Mouse (Mus musculus) intestine, embryonic 16.5 days (tissue): ENCODE data around the gene Calml4. TPM values are rescaled to one million over a fixed set of nuclear protein-coding genes. Genes with fewer than 3 reads are reported as not detected.

Experiments
- ATAC-seq: fragments of 200-750 bp; cut with Nextera tagmentation; 2 replicates; pipeline ENCODE4 v1.8.0; 2017; ENCODE audit warnings: moderate TSS enrichment, moderate library complexity
- H3K27ac ChIP-seq: fragments of 300-500 bp; sonication (generic); 2 replicates; pipeline ENCODE4 v1.5.1; 2014; ENCODE audit warnings: mild to moderate bottlenecking, low read length
- H3K27me3 ChIP-seq: fragments of 300-500 bp; sonication (generic); replicated peaks from 2 replicates; pipeline ENCODE4 v1.6.1; 2014; ENCODE audit warnings: low read length, control low read depth, mixed read lengths; ENCODE audit not compliant: control insufficient read depth, insufficient read depth
- H3K36me3 ChIP-seq: fragments of 300-500 bp; sonication (generic); 2 replicates; pipeline ENCODE4 v1.6.1; 2014; ENCODE audit warnings: low read length, control low read depth; ENCODE audit not compliant: control insufficient read depth, insufficient read depth
- H3K4me1 ChIP-seq: fragments of 300-500 bp; sonication (generic); 2 replicates; pipeline ENCODE4 v1.6.1; 2014; ENCODE audit warnings: low read length, control low read depth, mixed read lengths; ENCODE audit not compliant: control insufficient read depth, insufficient read depth
- H3K4me2 ChIP-seq: fragments of 300-500 bp; sonication (generic); 2 replicates; pipeline ENCODE4 v1.6.1; 2014; ENCODE audit warnings: low read depth, low read length, control low read depth
- H3K4me3 ChIP-seq: fragments of 300-500 bp; sonication (generic); 2 replicates; pipeline ENCODE4 v1.5.1; 2014; ENCODE audit warnings: mild to moderate bottlenecking, low read length
- H3K9ac ChIP-seq: fragments of 300-500 bp; sonication (generic); 2 replicates; pipeline ENCODE4 v1.6.1; 2014; ENCODE audit warnings: low read depth, low read length
- H3K9me3 ChIP-seq: fragments of 300-500 bp; sonication (generic); 2 replicates; pipeline ENCODE4 v1.6.1; 2016; ENCODE audit warnings: low read length, control low read depth; ENCODE audit not compliant: control insufficient read depth
- WGBS: fragments of 180-500 bp; shearing (Covaris S2); extraction: QIAGEN DNeasy Blood & Tissue Kit; methylation state at CpG from one replicate; pipeline ENCODE4 v1.1.7; 2014; 5-methylcytosine and 5-hydroxymethylcytosine counted together
- polyA plus RNA-seq: library from polyadenylated mRNA; unstranded; fragments of >200 nt; fragmentation: Nextera tagmentation; extraction: Ambion mirVana; gene quantifications from 2 replicates; pipeline ENCODE4 v1.2.1, GENCODE M21; 2015

Gene Calml4
- polyA plus RNA-seq, 1 experiment from 2014 or later: 286 TPM

GRCm38 (mm10) chr9:62870728-62871127 is 12.8 kb downstream of the Calml4 start:
- Histone ChIP-seq H3K4me1 (no peaks in the 10 kb centered on the region), H3K4me2 (no peak overlapping the region), H3K36me3 (no peaks in the 10 kb centered on the region), H3K27me3 (no peaks in the 10 kb centered on the region), H3K27ac (no peak overlapping the region), H3K9ac (no peak overlapping the region), H3K9me3 (no peaks in the 10 kb centered on the region), H3K4me3 (no peak overlapping the region)
- no peak for ATAC-seq

GRCm38 (mm10) chr9:62876966-62877616 is 19.2 kb downstream of the Calml4 start:
- no peak overlapping the region for H3K27ac ChIP-seq
- WGBS: 82% methylated on average over 7 of the region's 7 CpGs
- no peak for ATAC-seq
- 0 out of 2 replicates have a peak, but pooled peaks cover 3% of the 10 kb centered on the region for H3K36me3 ChIP-seq
- H3K9me3 ChIP-seq: no peaks in the 10 kb centered on the region
- no peaks in the 10 kb centered on the region for H3K27me3 ChIP-seq
- H3K4me1 ChIP-seq: no peaks in the 10 kb centered on the region
- H3K4me3 ChIP-seq: no peak overlapping the region
- no peak overlapping the region for H3K4me2 ChIP-seq
- H3K9ac ChIP-seq: no peak overlapping the region

- no peaks in the 10 kb centered on the region for H3K4me1 ChIP-seq
- H3K9ac ChIP-seq: no peak overlapping the region
- 84% methylated on average over 2 of the region's 2 CpGs for WGBS
- no peaks in the 10 kb centered on the region for H3K9me3 ChIP-seq
- no peak overlapping the region for H3K4me2 ChIP-seq
- no peak overlapping the region for H3K27ac ChIP-seq
- H3K36me3 ChIP-seq: 0 out of 2 replicates have a peak, but pooled peaks cover 6% of the 10 kb centered on the region
- H3K27me3 ChIP-seq: no peaks in the 10 kb centered on the region
- H3K4me3 ChIP-seq: no peak overlapping the region
- no peak for ATAC-seq
Observed at GRCm38 (mm10) chr9:62877825-62878224, 19.9 kb downstream of the Calml4 start.

- H3K27ac ChIP-seq: no peak overlapping the region
- H3K9ac ChIP-seq: no peak overlapping the region
- H3K4me1 ChIP-seq: no peaks in the 10 kb centered on the region
- no peak overlapping the region for H3K4me3 ChIP-seq
- H3K36me3 ChIP-seq: peaks cover 15% of the 10 kb centered on the region
- 73% methylated on average over 12 of the region's 12 CpGs for WGBS
- no peaks in the 10 kb centered on the region for H3K9me3 ChIP-seq
- no peaks in the 10 kb centered on the region for H3K27me3 ChIP-seq
- no peak for ATAC-seq
- no peak overlapping the region for H3K4me2 ChIP-seq
Observed at GRCm38 (mm10) chr9:62881871-62882270, 24.0 kb downstream of the Calml4 start.

DNA sequence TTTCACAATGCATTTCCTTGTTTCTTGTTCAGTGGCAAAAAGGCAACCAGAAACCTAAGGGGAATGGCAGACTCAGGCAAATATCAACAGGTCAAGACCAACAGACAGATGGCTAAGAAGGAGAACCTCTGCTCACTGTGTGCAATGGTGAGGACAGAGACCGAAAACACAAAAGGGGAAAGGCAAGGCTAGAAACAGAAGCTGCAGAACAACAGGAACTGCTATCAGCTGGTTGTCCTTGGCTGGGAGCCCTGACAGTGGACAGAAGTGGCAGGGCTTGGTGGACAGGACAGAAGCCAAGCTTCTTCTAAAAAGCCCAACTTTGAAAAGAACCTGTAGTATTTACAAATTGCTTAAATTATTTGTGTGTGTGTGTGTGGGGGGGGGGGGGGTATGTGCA is 36.6 kb downstream of the Calml4 start:
- no peak overlapping the region for H3K4me2 ChIP-seq
- no peaks in the 10 kb centered on the region for H3K9me3 ChIP-seq
- H3K4me3 ChIP-seq: no peak overlapping the region
- H3K27ac ChIP-seq: no peak overlapping the region
- peaks cover 10% of the 10 kb centered on the region for H3K36me3 ChIP-seq
- no peak for ATAC-seq
- H3K9ac ChIP-seq: no peak overlapping the region
- 80% methylated on average over 1 of the region's 1 CpGs for WGBS
- H3K27me3 ChIP-seq: no peaks in the 10 kb centered on the region
- H3K4me1 ChIP-seq: no peaks in the 10 kb centered on the region

DNA sequence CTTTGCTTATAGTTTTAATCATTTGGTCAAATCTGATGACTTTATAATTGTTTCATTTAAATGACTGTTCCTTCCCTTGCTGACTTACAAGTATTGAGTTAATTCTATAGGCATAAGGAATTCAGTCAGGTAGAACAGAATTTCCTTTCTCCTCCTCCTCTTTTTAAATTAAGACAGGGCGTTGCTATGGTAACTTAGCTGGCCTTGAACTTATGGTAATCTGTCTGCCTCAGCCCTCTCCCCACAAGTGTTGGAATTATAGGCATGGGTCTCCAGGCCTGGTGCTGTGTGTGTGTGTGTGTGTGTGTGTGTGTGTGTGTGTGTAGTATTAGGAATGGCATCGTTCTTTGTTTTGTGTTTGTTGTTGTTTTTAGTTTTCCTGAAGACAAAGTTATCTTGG is 43.9 kb downstream of the Calml4 start:
- H3K27me3 ChIP-seq: no peaks in the 10 kb centered on the region
- H3K9me3 ChIP-seq: no peaks in the 10 kb centered on the region
- peaks cover 3% of the 10 kb centered on the region; the same call in 1 of the 2 replicates for H3K36me3 ChIP-seq
- no peak overlapping the region for H3K9ac ChIP-seq
- no peaks in the 10 kb centered on the region for H3K4me1 ChIP-seq
- H3K4me3 ChIP-seq: no peak overlapping the region
- no peak overlapping the region for H3K27ac ChIP-seq
- H3K4me2 ChIP-seq: no peak overlapping the region
- WGBS: 91% methylated on average over 2 of the region's 2 CpGs
- no peak for ATAC-seq

DNA sequence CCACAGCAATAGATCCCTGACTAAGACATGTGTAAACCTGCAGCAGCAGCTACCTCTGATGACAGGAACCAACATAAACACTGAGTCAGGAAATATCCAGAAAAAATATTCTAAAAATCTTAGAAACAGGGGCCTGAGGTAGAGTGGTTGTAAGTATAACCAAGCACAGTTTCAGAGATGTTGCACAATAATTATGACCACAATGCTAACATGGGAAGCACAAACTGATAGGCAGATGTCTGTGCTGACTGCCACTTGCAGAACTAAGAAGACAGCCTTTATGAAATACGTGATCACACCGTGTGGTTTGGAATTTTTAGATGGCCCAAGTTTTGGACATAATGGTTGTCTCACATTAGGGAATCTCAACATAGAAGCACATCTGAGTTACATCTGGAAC is 46.0 kb downstream of the Calml4 start:
- no peaks in the 10 kb centered on the region for H3K9me3 ChIP-seq
- H3K27me3 ChIP-seq: no peaks in the 10 kb centered on the region
- no peak overlapping the region for H3K4me2 ChIP-seq
- H3K27ac ChIP-seq: no peak overlapping the region
- no peak overlapping the region for H3K9ac ChIP-seq
- peaks cover 3% of the 10 kb centered on the region; the same call in 1 of the 2 replicates for H3K36me3 ChIP-seq
- no peaks in the 10 kb centered on the region for H3K4me1 ChIP-seq
- WGBS: 97% methylated on average over 2 of the region's 2 CpGs
- no peak for ATAC-seq
- H3K4me3 ChIP-seq: no peak overlapping the region

DNA sequence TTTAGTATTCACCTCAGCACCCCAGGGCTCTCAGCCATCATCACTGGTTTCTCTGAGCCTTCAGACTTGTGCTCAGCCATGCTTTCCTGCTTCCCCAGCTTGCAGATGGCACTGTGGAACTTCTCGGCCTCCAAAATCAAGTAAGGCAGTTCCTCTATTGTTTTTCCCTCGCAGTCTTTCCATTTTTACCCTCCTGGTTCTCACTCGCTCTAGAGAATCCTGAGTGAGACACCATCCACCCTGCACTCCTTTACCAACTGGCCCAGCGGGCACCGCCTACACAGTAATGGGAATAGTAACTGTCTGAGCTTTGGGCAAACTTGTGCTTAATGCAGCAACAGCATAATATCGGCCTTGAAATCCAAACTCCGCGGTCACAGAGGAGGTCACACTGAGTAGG is 47.2 kb downstream of the Calml4 start:
- H3K4me2 ChIP-seq: no peak overlapping the region
- peaks cover 3% of the 10 kb centered on the region; the same call in 1 of the 2 replicates for H3K36me3 ChIP-seq
- 95% methylated on average over 8 of the region's 8 CpGs for WGBS
- H3K9ac ChIP-seq: no peak overlapping the region
- ATAC-seq: no peak
- no peaks in the 10 kb centered on the region for H3K4me1 ChIP-seq
- no peaks in the 10 kb centered on the region for H3K9me3 ChIP-seq
- H3K27me3 ChIP-seq: no peaks in the 10 kb centered on the region
- H3K27ac ChIP-seq: no peak overlapping the region
- no peak overlapping the region for H3K4me3 ChIP-seq

DNA sequence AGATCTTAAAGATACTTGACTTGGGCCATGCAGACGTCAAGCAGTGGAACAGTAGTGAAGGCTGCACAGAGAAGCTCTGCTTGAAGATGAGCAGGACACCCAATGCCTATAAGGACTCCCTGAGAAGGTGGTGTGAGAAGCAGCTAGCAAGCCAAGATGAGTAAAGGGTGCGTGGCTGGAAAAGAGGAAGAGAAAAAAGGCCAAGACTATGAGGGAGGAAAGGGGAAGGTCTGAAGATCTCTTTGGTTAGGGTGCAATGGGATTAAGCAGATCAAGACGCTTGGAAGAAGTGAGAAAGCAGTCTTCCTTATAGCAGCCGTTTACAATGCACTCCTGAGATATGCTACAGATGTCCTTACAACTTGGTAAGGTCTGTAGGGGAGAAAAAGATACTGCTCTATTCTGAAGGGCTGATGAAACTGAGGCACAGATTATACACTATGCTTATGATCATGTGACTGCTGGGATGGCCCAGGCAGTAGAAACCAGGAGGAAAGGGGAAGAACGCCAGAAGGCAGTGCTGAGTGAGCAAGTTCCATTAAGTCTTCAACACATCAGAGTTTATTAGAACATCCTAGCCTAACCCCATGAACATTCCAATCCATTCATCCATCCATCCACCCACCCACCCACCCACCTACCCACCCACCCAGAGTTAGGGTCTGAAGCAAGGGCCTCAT is 55.6 kb downstream of the Calml4 start:
- no peaks in the 10 kb centered on the region for H3K4me1 ChIP-seq
- H3K27ac ChIP-seq: no peak overlapping the region
- H3K9ac ChIP-seq: no peak overlapping the region
- ATAC-seq: no peak
- H3K9me3 ChIP-seq: no peaks in the 10 kb centered on the region
- WGBS: 86% methylated on average over 5 of the region's 5 CpGs
- H3K4me2 ChIP-seq: no peak overlapping the region
- no peak overlapping the region for H3K4me3 ChIP-seq
- H3K27me3 ChIP-seq: no peaks in the 10 kb centered on the region
- H3K36me3 ChIP-seq: peaks cover 12% of the 10 kb centered on the region
